ENCODE assay signal across 11 mouse cellular contexts in genomic region chr3:56433495-56433894, GRCm38 (mm10).
DNase-seq lines count a peak whose midpoint lies in the region; ATAC-seq and TF ChIP-seq lines count a peak whose summit lies in the region.
"Had no signal": no experiment of that assay in that cellular context is flagged by ENCODE, and none has a peak within 500 bp of the region (broad histone marks: within the 10 kb centered on the region; RNA-seq: fewer than 3 reads in every experiment).

No protein-coding gene starts in this region.

- 52% methylated on average over 1 of the region's 1 CpGs for WGBS in forebrain, embryonic 16.5 days
- WGBS in forebrain, embryonic 15.5 days, result 45% methylated on average over 1 of the region's 1 CpGs
- 37% methylated on average over 1 of the region's 1 CpGs for WGBS in lung, embryonic 15.5 days
- WGBS in lung, postnatal 0 days, result 38% methylated on average over 1 of the region's 1 CpGs

- H3K27me3 ChIP-seq in forebrain, embryonic 16.5 days (replicated peaks; ENCODE audit: control insufficient read depth, insufficient read depth, low read length), result no peaks in the 10 kb centered on the region
- no peaks in the 10 kb centered on the region for H3K27me3 ChIP-seq in forebrain, embryonic 15.5 days
- no peaks in the 10 kb centered on the region for H3K27me3 ChIP-seq in lung, embryonic 15.5 days
- no peaks in the 10 kb centered on the region for H3K27me3 ChIP-seq in lung, postnatal 0 days (replicated peaks; ENCODE audit: insufficient read depth, low read length)
- H3K27me3 ChIP-seq: limb, embryonic 13.5 days; Patski had no signal

- DNase-seq in lung, postnatal 0 days (ENCODE audit: low spot score), result no peak
- DNase-seq in cerebellum, postnatal 25 days, result peak; percentile 39 to 53
- DNase-seq in lung, postnatal 36 days, result peak; percentile 31
- no peak for DNase-seq in thymus, postnatal 4 days
- DNase-seq in layer of hippocampus, adult 9-11 months, result no peak
- DNase-seq: kidney, adult 18-20 months had no signal

- H3K27ac ChIP-seq in forebrain, embryonic 16.5 days (ENCODE audit: low read length), result 0 out of 2 replicates have a peak overlapping the region, but pooled peaks have one; percentile 6
- no peak overlapping the region for H3K27ac ChIP-seq in forebrain, embryonic 15.5 days (replicated peaks)
- H3K27ac ChIP-seq in lung, embryonic 15.5 days, result no peak overlapping the region
- H3K27ac ChIP-seq in lung, postnatal 0 days (ENCODE audit: low read length), result no peak overlapping the region
- H3K27ac ChIP-seq: limb, embryonic 13.5 days had no signal

- TF ChIP-seq CTCF in lung, postnatal 0 days (IDR thresholded peaks at IDR 0.05), result no peak

- H3K4me2 ChIP-seq in forebrain, embryonic 16.5 days (ENCODE audit: low read length), result no peak overlapping the region
- no peak overlapping the region for H3K4me2 ChIP-seq in forebrain, embryonic 15.5 days (replicated peaks)
- no peak overlapping the region for H3K4me2 ChIP-seq in lung, embryonic 15.5 days
- H3K4me2 ChIP-seq in lung, postnatal 0 days (replicated peaks; ENCODE audit: low read depth, low read length), result no peak overlapping the region
- H3K4me2 ChIP-seq: limb, embryonic 13.5 days had no signal

- no peak overlapping the region for H3K4me3 ChIP-seq in forebrain, embryonic 16.5 days (replicated peaks; ENCODE audit: low read length)
- H3K4me3 ChIP-seq in forebrain, embryonic 15.5 days, result no peak overlapping the region
- no peak overlapping the region for H3K4me3 ChIP-seq in lung, embryonic 15.5 days
- no peak overlapping the region for H3K4me3 ChIP-seq in lung, postnatal 0 days (ENCODE audit: low read depth, low read length)
- H3K4me3 ChIP-seq: limb, embryonic 13.5 days had no signal

- no peaks in the 10 kb centered on the region for H3K9me3 ChIP-seq in forebrain, embryonic 16.5 days (ENCODE audit: control insufficient read depth, low read length)
- H3K9me3 ChIP-seq in forebrain, embryonic 15.5 days, result no peaks in the 10 kb centered on the region
- H3K9me3 ChIP-seq in lung, embryonic 15.5 days, result no peaks in the 10 kb centered on the region
- no peaks in the 10 kb centered on the region for H3K9me3 ChIP-seq in lung, postnatal 0 days (ENCODE audit: low read length)
- H3K9me3 ChIP-seq: limb, embryonic 13.5 days had no signal

- H3K9ac ChIP-seq in forebrain, embryonic 16.5 days (replicated peaks; ENCODE audit: low read depth, low read length), result no peak overlapping the region
- H3K9ac ChIP-seq in forebrain, embryonic 15.5 days (replicated peaks), result no peak overlapping the region
- no peak overlapping the region for H3K9ac ChIP-seq in lung, embryonic 15.5 days
- H3K9ac ChIP-seq in lung, postnatal 0 days (replicated peaks; ENCODE audit: low read depth), result no peak overlapping the region
- H3K9ac ChIP-seq: limb, embryonic 13.5 days had no signal

- no peaks in the 10 kb centered on the region for H3K36me3 ChIP-seq in forebrain, embryonic 16.5 days (ENCODE audit: control insufficient read depth, insufficient read depth)
- H3K36me3 ChIP-seq in forebrain, embryonic 15.5 days, result no peaks in the 10 kb centered on the region
- H3K36me3 ChIP-seq in lung, embryonic 15.5 days, result no peaks in the 10 kb centered on the region
- no peaks in the 10 kb centered on the region for H3K36me3 ChIP-seq in lung, postnatal 0 days (ENCODE audit: insufficient read depth, low read length)
- H3K36me3 ChIP-seq: limb, embryonic 13.5 days had no signal

- TF ChIP-seq EP300 in lung, postnatal 0 days (IDR thresholded peaks at IDR 0.05), result no peak

- no peak for ATAC-seq in forebrain, embryonic 16.5 days
- ATAC-seq in forebrain, embryonic 15.5 days (replicated peaks), result no peak
- peak; percentile 42; the same call in 1 of the 2 replicates for ATAC-seq in lung, embryonic 15.5 days (ENCODE audit: borderline replicate concordance, extremely low read depth, low FRiP score, low TSS enrichment)
- ATAC-seq in lung, postnatal 0 days, result no peak
- ATAC-seq: Patski had no signal

- peaks cover 18% of the 10 kb centered on the region for H3K4me1 ChIP-seq in forebrain, embryonic 16.5 days (replicated peaks; ENCODE audit: control insufficient read depth, insufficient read depth, low read length)
- peaks cover 23% of the 10 kb centered on the region for H3K4me1 ChIP-seq in forebrain, embryonic 15.5 days
- H3K4me1 ChIP-seq in lung, embryonic 15.5 days, result peaks cover 9% of the 10 kb centered on the region; the same call in 1 of the 2 replicates
- no peaks in the 10 kb centered on the region for H3K4me1 ChIP-seq in lung, postnatal 0 days (ENCODE audit: insufficient read depth, low read depth, low read length)

Comparison
In these comparisons a context has a peak if more than half of its experiments do, and no peak if none do; other contexts are left out.
1. DNase-seq: peak in cerebellum, postnatal 25 days (2 of 2) and lung, postnatal 36 days (single experiment); none in lung, postnatal 0 days (single experiment), thymus, postnatal 4 days (single experiment) and layer of hippocampus, adult 9-11 months (single experiment).